Mouse (Mus musculus): ENCODE measurements around the gene Mprip. TPM values are rescaled to one million over a fixed set of nuclear protein-coding genes. Genes with fewer than 3 reads are reported as not detected.
A peak's percentile ranks its signal among the peaks of the same experiment; 100 is the strongest.

The Mprip gene
- polyA plus RNA-seq, 1 experiment from 2014 or later, result 64.7 TPM

DNA sequence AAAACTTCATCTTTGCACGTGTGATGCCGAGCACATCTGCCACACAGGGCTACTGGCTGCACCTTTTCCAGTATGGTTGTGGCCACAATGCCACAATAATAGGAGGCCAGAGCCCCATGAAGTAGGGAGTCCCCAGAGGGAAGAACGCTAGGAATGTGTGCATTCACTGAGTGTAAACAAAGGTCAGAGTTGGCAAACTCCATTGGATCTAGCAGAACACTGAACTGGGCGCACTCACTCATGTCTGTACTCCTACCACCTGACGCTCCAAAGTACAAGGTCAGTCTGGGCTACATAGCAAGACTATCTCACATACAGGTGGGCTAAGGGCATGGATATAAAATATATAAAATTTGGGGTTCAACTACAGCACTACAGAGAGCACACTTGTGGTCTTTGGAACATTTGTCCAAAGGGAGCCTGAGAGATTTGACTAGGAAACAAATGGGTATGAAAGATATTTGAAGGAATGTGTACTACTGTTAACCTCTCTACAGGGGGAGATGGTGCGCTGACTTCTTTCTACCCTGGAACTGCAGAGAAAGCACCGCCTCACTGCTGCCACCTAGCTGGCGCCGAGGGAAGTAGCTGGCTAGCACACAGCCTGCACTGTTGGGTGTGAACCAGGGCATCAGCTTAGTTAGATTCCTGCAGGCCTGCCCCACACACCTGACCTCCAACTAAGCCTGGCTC, 117.2 kb downstream of the Mprip start:
- 56% methylated on average over 9 of the region's 9 CpGs for WGBS
- ATAC-seq (ENCODE audit: insufficient number of reproducible peaks, insufficient read depth, low FRiP score, low read depth), result 0 out of 2 replicates have a peak, but pooled peaks have one; percentile 49
- no peaks in the 10 kb centered on the region for H3K27me3 ChIP-seq (ENCODE audit: control insufficient read depth, insufficient read depth, low read length)
- H3K9me3 ChIP-seq (ENCODE audit: control insufficient read depth, low read length), result no peaks in the 10 kb centered on the region
- H3K4me1 ChIP-seq (ENCODE audit: control insufficient read depth in 2 of 2, insufficient read depth in 2 of 2, low read length in 2 of 2), result peaks cover 0 to 19% of the 10 kb centered on the region in 2 experiments; a peak in 3 of 4 replicates
- H3K36me3 ChIP-seq (ENCODE audit: control insufficient read depth, insufficient read depth, low read length), result peaks cover 54% of the 10 kb centered on the region
- no peak overlapping the region for H3K4me2 ChIP-seq (ENCODE audit: low read length)
- H3K9ac ChIP-seq (ENCODE audit: low read length), result no peak overlapping the region
- no peak overlapping the region for H3K27ac ChIP-seq (replicated peaks in 1 of 2; ENCODE audit: control insufficient read depth in 1 of 2, insufficient read depth in 1 of 2, low read depth in 2 of 2, low read length in 2 of 2)
- H3K4me3 ChIP-seq (ENCODE audit: control insufficient read depth in 1 of 2, insufficient read depth in 1 of 2, low read depth in 1 of 2, low read length in 2 of 2), result no peak overlapping the region

DNA sequence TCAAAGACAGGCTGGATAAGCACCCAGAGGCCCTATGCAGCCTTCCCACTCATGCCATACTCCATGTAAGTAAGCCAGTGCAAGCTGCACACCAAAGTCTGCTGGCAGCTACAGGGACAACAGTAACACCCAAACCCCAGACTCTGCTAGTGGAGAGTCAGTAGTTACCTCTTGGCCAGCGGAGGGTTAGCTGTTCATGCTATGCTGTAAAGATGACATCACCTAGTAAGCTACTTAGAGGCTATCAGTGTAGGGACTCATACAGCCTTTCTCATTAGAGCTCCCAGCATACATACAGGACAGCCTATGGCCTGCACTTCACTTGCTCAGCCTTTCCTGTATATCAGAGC, 117.7 kb downstream of the Mprip start:
- peaks cover 49% of the 10 kb centered on the region for H3K36me3 ChIP-seq (ENCODE audit: control insufficient read depth, insufficient read depth, low read length)
- WGBS, result 44% methylated on average over 1 of the region's 1 CpGs
- H3K9ac ChIP-seq (ENCODE audit: low read length), result no peak overlapping the region
- no peaks in the 10 kb centered on the region for H3K9me3 ChIP-seq (ENCODE audit: control insufficient read depth, low read length)
- H3K27me3 ChIP-seq (ENCODE audit: control insufficient read depth, insufficient read depth, low read length), result no peaks in the 10 kb centered on the region
- ATAC-seq (ENCODE audit: insufficient number of reproducible peaks, insufficient read depth, low FRiP score, low read depth), result no peak
- H3K4me3 ChIP-seq (ENCODE audit: control insufficient read depth in 1 of 2, insufficient read depth in 1 of 2, low read depth in 1 of 2, low read length in 2 of 2), result no peak overlapping the region
- H3K27ac ChIP-seq (replicated peaks in 1 of 2; ENCODE audit: control insufficient read depth in 1 of 2, insufficient read depth in 1 of 2, low read depth in 2 of 2, low read length in 2 of 2), result no peak overlapping the region
- peaks cover 0 to 19% of the 10 kb centered on the region in 2 experiments; a peak in 3 of 4 replicates for H3K4me1 ChIP-seq (ENCODE audit: control insufficient read depth in 2 of 2, insufficient read depth in 2 of 2, low read length in 2 of 2)
- H3K4me2 ChIP-seq (ENCODE audit: low read length), result no peak overlapping the region

DNA sequence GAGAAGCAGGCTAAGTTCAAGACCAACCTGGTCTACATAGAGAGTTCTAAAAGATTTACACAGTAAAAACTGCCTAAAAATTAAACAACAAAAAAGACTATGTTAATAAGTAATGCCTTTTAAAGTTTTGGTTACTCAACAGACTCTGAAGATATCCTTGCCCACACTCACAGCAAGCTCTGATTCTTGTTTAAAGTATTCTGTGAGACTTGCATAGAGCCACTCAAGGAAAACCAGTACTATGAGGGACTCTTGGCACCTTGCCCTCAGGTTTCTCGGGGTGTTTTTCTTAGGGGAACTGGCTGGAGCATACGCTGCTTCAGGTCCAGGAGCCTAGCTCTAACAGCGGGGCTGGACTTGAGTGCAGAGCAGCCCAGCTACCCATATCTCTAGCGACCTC, 118.3 kb downstream of the Mprip start:
- H3K9me3 ChIP-seq (ENCODE audit: control insufficient read depth, low read length), result no peaks in the 10 kb centered on the region
- peaks cover 43% of the 10 kb centered on the region for H3K36me3 ChIP-seq (ENCODE audit: control insufficient read depth, insufficient read depth, low read length)
- 75% methylated on average over 4 of the region's 4 CpGs for WGBS
- H3K4me2 ChIP-seq (ENCODE audit: low read length), result no peak overlapping the region
- H3K4me1 ChIP-seq (ENCODE audit: control insufficient read depth in 2 of 2, insufficient read depth in 2 of 2, low read length in 2 of 2), result peaks cover 0 to 19% of the 10 kb centered on the region in 2 experiments; a peak in 3 of 4 replicates
- no peak overlapping the region for H3K4me3 ChIP-seq (ENCODE audit: control insufficient read depth in 1 of 2, insufficient read depth in 1 of 2, low read depth in 1 of 2, low read length in 2 of 2)
- ATAC-seq (ENCODE audit: insufficient number of reproducible peaks, insufficient read depth, low FRiP score, low read depth), result no peak
- H3K27me3 ChIP-seq (ENCODE audit: control insufficient read depth, insufficient read depth, low read length), result no peaks in the 10 kb centered on the region
- no peak overlapping the region for H3K27ac ChIP-seq (replicated peaks in 1 of 2; ENCODE audit: control insufficient read depth in 1 of 2, insufficient read depth in 1 of 2, low read depth in 2 of 2, low read length in 2 of 2)
- no peak overlapping the region for H3K9ac ChIP-seq (ENCODE audit: low read length)

DNA sequence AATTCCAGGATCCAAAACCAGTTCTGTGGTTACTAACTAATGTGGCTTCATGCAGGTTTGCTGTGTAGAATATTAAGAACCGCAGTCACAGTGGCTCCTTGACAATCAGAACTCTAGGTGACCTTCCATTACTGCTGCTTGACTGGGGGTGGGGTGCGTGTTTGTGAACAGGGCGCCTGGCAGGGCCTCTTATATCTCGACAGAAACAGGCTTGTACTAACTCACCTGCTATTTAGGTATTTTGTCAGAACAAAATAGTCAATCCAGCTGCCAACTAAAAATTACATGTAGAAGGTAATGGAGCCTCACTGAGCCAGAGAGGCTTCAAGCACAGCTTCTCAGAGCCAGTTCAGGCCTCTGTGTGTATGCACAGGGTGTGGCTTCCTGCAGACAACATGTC, 119.1 kb downstream of the Mprip start:
- no peak overlapping the region for H3K4me3 ChIP-seq (ENCODE audit: control insufficient read depth in 1 of 2, insufficient read depth in 1 of 2, low read depth in 1 of 2, low read length in 2 of 2)
- peaks cover 35% of the 10 kb centered on the region for H3K36me3 ChIP-seq (ENCODE audit: control insufficient read depth, insufficient read depth, low read length)
- H3K4me1 ChIP-seq (ENCODE audit: control insufficient read depth in 2 of 2, insufficient read depth in 2 of 2, low read length in 2 of 2), result peaks cover 0 to 19% of the 10 kb centered on the region in 2 experiments; a peak in 3 of 4 replicates
- 53% methylated on average over 4 of the region's 4 CpGs for WGBS
- H3K4me2 ChIP-seq (ENCODE audit: low read length), result no peak overlapping the region
- no peak overlapping the region for H3K9ac ChIP-seq (ENCODE audit: low read length)
- H3K27me3 ChIP-seq (ENCODE audit: control insufficient read depth, insufficient read depth, low read length), result no peaks in the 10 kb centered on the region
- ATAC-seq (ENCODE audit: insufficient number of reproducible peaks, insufficient read depth, low FRiP score, low read depth), result no peak
- no peaks in the 10 kb centered on the region for H3K9me3 ChIP-seq (ENCODE audit: control insufficient read depth, low read length)
- H3K27ac ChIP-seq (replicated peaks in 1 of 2; ENCODE audit: control insufficient read depth in 1 of 2, insufficient read depth in 1 of 2, low read depth in 2 of 2, low read length in 2 of 2), result peak overlapping the region in 1 of 2 experiments; percentile 37; a peak in 2 of 4 replicates

DNA sequence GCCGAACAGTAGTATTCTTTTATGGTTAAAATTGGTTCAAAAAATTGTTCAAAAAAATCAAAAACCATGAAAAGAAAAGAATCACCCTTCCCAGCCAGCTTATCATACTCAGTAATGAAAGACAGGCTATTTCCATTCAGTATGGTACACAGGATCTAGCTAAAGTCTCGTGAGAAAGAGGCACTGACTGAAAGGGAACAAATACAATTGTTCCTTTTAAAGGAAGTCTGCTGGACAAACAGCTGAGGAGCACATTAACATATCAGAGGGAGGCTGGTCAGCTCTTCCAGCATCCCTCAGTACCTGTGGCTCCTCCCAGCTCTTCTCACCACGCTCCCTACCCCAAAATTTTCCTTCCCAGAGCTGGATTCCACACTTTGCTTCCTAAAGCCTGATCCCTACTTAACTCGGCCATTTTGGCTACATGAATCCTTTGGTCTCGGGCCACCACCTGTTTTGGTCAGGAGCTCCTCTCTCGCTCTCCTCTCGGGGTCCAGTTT, 121.0 kb downstream of the Mprip start:
- no peak for ATAC-seq (ENCODE audit: insufficient number of reproducible peaks, insufficient read depth, low FRiP score, low read depth)
- 85% methylated on average over 7 of the region's 7 CpGs for WGBS
- no peak overlapping the region for H3K9ac ChIP-seq (ENCODE audit: low read length)
- no peak overlapping the region for H3K4me3 ChIP-seq (ENCODE audit: control insufficient read depth in 1 of 2, insufficient read depth in 1 of 2, low read depth in 1 of 2, low read length in 2 of 2)
- no peaks in the 10 kb centered on the region for H3K9me3 ChIP-seq (ENCODE audit: control insufficient read depth, low read length)
- H3K36me3 ChIP-seq (ENCODE audit: control insufficient read depth, insufficient read depth, low read length), result peaks cover 16% of the 10 kb centered on the region
- H3K27me3 ChIP-seq (ENCODE audit: control insufficient read depth, insufficient read depth, low read length), result no peaks in the 10 kb centered on the region
- no peak overlapping the region for H3K27ac ChIP-seq (replicated peaks in 1 of 2; ENCODE audit: control insufficient read depth in 1 of 2, insufficient read depth in 1 of 2, low read depth in 2 of 2, low read length in 2 of 2)
- peaks cover 0 to 26% of the 10 kb centered on the region in 2 experiments for H3K4me1 ChIP-seq (ENCODE audit: control insufficient read depth in 2 of 2, insufficient read depth in 2 of 2, low read length in 2 of 2)
- no peak overlapping the region for H3K4me2 ChIP-seq (ENCODE audit: low read length)

DNA sequence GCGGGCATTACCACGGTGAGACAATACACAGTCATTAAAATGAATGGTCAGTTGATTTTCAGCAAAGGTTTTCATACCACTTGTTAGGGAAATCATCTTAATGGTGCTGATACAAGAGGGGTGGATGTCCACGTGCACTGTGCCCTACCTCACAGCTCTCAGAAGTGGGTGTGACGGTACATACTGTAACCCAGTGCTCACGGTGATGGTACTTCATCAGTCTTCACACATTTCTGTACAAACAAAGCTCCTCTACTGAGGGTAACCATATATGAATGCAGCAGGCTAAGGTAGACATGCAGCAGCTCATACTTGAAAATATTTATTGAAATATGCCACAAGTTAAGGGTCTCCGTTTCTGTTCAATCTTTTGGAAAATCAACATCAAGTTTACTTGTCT, 122.5 kb downstream of the Mprip start:
- ATAC-seq (ENCODE audit: insufficient number of reproducible peaks, insufficient read depth, low FRiP score, low read depth), result no peak
- peaks cover 5% of the 10 kb centered on the region; the same call in 1 of the 2 replicates for H3K36me3 ChIP-seq (ENCODE audit: control insufficient read depth, insufficient read depth, low read length)

DNA sequence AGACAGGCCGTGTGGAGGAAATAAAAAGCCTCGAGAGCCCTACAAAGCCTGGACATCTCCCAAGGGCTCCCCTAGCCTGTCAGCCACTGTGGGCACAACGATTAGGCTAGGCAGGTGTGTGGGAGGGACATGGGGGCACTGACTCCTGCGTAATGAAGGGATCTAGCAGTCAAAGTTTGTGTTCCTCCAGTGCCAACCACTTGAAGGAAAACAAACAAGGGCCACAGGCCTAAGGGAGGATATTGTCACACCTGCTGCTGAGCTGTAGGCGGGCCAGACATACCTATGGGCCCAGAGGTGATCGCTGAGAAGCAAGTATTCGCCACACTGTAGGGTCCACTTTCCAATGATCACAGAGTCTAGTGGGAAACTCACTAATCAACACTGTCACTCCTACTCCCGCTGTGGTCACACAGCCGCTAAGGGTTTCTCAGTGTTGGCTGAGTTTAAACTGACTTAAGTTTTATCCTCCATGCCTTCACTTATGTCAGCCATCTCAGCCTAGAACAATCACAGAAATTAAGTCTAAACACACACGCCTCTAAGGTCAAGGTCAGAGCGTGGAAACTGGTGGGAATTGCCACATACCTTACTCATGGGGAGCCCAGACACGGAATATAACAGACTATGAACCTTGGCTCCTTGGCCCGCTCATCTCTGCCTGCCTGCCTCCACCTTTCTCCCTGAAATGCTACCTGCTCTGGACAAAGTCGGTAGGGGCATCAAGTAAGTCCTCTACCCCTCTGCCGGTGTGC, 125.5 kb downstream of the Mprip start:
- peaks cover 7% of the 10 kb centered on the region for H3K36me3 ChIP-seq (ENCODE audit: control insufficient read depth, insufficient read depth, low read length)
- H3K4me1 ChIP-seq (ENCODE audit: control insufficient read depth in 2 of 2, insufficient read depth in 2 of 2, low read length in 2 of 2), result peaks cover 2 to 14% of the 10 kb centered on the region in 2 experiments
- 51% methylated on average over 15 of the region's 15 CpGs for WGBS
- no peaks in the 10 kb centered on the region for H3K27me3 ChIP-seq (ENCODE audit: control insufficient read depth, insufficient read depth, low read length)
- no peak overlapping the region for H3K27ac ChIP-seq (replicated peaks in 1 of 2; ENCODE audit: control insufficient read depth in 1 of 2, insufficient read depth in 1 of 2, low read depth in 2 of 2, low read length in 2 of 2)
- H3K4me3 ChIP-seq (ENCODE audit: control insufficient read depth in 1 of 2, insufficient read depth in 1 of 2, low read depth in 1 of 2, low read length in 2 of 2), result peak overlapping the region; percentile 44 to 45
- peak overlapping the region; percentile 73 for H3K9ac ChIP-seq (ENCODE audit: low read length)
- ATAC-seq (ENCODE audit: insufficient number of reproducible peaks, insufficient read depth, low FRiP score, low read depth), result no peak
- H3K9me3 ChIP-seq (ENCODE audit: control insufficient read depth, low read length), result no peaks in the 10 kb centered on the region
- H3K4me2 ChIP-seq (ENCODE audit: low read length), result peak overlapping the region; percentile 95

More for the DNA sequence above, 122.5 kb downstream of the Mprip start:
- Histone ChIP-seq H3K9me3 (ENCODE audit: control insufficient read depth, low read length) (no peaks in the 10 kb centered on the region), H3K9ac (ENCODE audit: low read length) (no peak overlapping the region), H3K4me3 (ENCODE audit: control insufficient read depth in 1 of 2, insufficient read depth in 1 of 2, low read depth in 1 of 2, low read length in 2 of 2) (no peak overlapping the region), H3K4me1 (ENCODE audit: control insufficient read depth in 2 of 2, insufficient read depth in 2 of 2, low read length in 2 of 2) (peaks cover 2 to 29% of the 10 kb centered on the region in 2 experiments), H3K27ac (replicated peaks in 1 of 2; ENCODE audit: control insufficient read depth in 1 of 2, insufficient read depth in 1 of 2, low read depth in 2 of 2, low read length in 2 of 2) (no peak overlapping the region), H3K27me3 (ENCODE audit: control insufficient read depth, insufficient read depth, low read length) (no peaks in the 10 kb centered on the region), H3K4me2 (ENCODE audit: low read length) (no peak overlapping the region)
- 73% methylated on average over 6 of the region's 6 CpGs for WGBS
